Mouse (Mus musculus): ENCODE measurements around the gene Ror2.

DNA sequence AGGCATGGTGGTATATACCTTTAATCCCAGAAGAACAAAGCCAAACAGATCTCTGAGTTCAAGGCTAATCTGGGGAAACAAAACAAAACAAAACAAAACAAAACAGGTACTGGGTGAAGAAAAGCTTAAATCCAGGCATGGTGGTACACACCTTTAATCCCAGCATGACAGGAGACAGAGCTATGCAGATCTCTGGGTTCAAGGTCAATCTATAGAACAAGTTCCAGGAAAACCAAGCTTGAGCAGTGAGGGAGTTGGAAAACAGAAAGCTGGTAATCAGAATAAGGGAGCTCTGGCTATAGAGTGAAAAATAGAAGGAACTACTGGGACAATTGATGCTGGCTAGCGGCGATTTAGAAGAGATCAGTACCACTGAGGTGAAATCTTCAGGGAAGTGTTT, 145.6 kb downstream of the Ror2 start:
- TF ChIP-seq POLR2A (IDR thresholded peaks at IDR 0.05; ENCODE audit: extremely low read depth, insufficient read depth, low read length) = no peak
- no peak for TF ChIP-seq CTCF (IDR thresholded peaks at IDR 0.05; ENCODE audit: low read depth, low read length)

Measured in liver, adult 2 months (tissue).